ENCODE assay signal across 28 mouse cellular contexts in genomic region chr7:79738913-79739312, GRCm38 (mm10). TPM values are rescaled to one million over a fixed set of nuclear protein-coding genes. Genes with fewer than 3 reads are reported as not detected.
"Had no signal": no experiment of that assay in that cellular context is flagged by ENCODE, and none has a peak within 500 bp of the region (broad histone marks: within the 10 kb centered on the region; RNA-seq: fewer than 3 reads in every experiment).

No protein-coding gene starts in this region.

- ATAC-seq: hindbrain, embryonic 16.5 days; inflammation-experienced regulatory T-cells, adult 6 months; intestine, embryonic 15.5 days; intestine, postnatal 0 days had no signal

- H3K9ac ChIP-seq: heart, embryonic 12.5 days; hindbrain, embryonic 12.5 days; hindbrain, embryonic 14.5 days; intestine, embryonic 15.5 days; limb, embryonic 12.5 days had no signal

- H3K4me2 ChIP-seq: heart, embryonic 12.5 days; hindbrain, embryonic 12.5 days; hindbrain, embryonic 14.5 days; intestine, embryonic 15.5 days; limb, embryonic 12.5 days; liver, embryonic 11.5 days had no signal

- H3K27me3 ChIP-seq: heart, embryonic 12.5 days; hindbrain, embryonic 12.5 days; intestine, embryonic 15.5 days; limb, embryonic 12.5 days had no signal

- DNase-seq: gastrocnemius, postnatal 14 days; gastrocnemius, postnatal 36 days; heart, adult 18-20 months; heart, postnatal 10 days; heart, postnatal 4 days; kidney, adult 18-20 months; kidney, postnatal 10 days; kidney, postnatal 25 days; kidney, postnatal 4 days; liver had no signal

- H3K9me3 ChIP-seq: heart, embryonic 10.5 days; heart, embryonic 12.5 days; hindbrain, embryonic 10.5 days; hindbrain, embryonic 12.5 days; intestine, embryonic 15.5 days; limb, embryonic 10.5 days; limb, embryonic 12.5 days had no signal

- H3K4me3 ChIP-seq: heart, embryonic 10.5 days; heart, embryonic 12.5 days; hindbrain, embryonic 10.5 days; hindbrain, embryonic 12.5 days; intestine, embryonic 15.5 days; layer of hippocampus, adult 2 months; left cerebral cortex, adult 2 months; limb, embryonic 10.5 days; limb, embryonic 12.5 days had no signal

- H3K27ac ChIP-seq: heart, embryonic 10.5 days; hindbrain, embryonic 10.5 days; hindbrain, embryonic 12.5 days; hindbrain, embryonic 14.5 days; intestine, embryonic 15.5 days; layer of hippocampus, adult 2 months; left cerebral cortex, adult 2 months; limb, embryonic 10.5 days; limb, embryonic 12.5 days had no signal

RNA-seq across cellular contexts. Expression of gene Wdr93, which starts 4.0 kb away (rescaled TPM):
- polyA plus RNA-seq: liver, embryonic 11.5 days had no signal

RNA-seq across cellular contexts. Expression of gene Plin1, which starts 6.2 kb away (rescaled TPM):
- polyA plus RNA-seq: heart, embryonic 10.5 days; heart, embryonic 12.5 days; heart, embryonic 14.5 days; heart, embryonic 16.5 days; hindbrain, embryonic 10.5 days; hindbrain, embryonic 12.5 days; intestine, embryonic 15.5 days; intestine, postnatal 0 days; limb, embryonic 10.5 days; limb, embryonic 12.5 days; liver, embryonic 11.5 days had no signal

RNA-seq across cellular contexts. Expression of gene Mesp1, which starts 54.7 kb away (rescaled TPM):
- polyA plus RNA-seq: heart, embryonic 12.5 days; heart, embryonic 14.5 days; heart, embryonic 16.5 days; hindbrain, embryonic 10.5 days; hindbrain, embryonic 14.5 days; inflammation-experienced regulatory T-cells, adult 6 months; kidney, embryonic 14.5 days; kidney, embryonic 16.5 days; limb, embryonic 10.5 days; limb, embryonic 12.5 days; liver, embryonic 11.5 days had no signal
